Mouse (Mus musculus): Measurements from ENCODE around the gene Nrn1. TPM values are rescaled to one million over a fixed set of nuclear protein-coding genes. Genes with fewer than 3 reads are reported as not detected.

Nrn1 gene
- polyA plus RNA-seq, 1 experiment: 10.5 TPM

GRCm38 (mm10) chr13:36736619-36736996, 1.7 kb upstream of the Nrn1 start:
- TF ChIP-seq USF1 (IDR thresholded peaks at IDR 0.05; ENCODE audit: low read depth) (no peak), MYOG (IDR thresholded peaks at IDR 0.05; ENCODE audit: control insufficient read depth, extremely low read depth, insufficient read length) (no peak), CEBPB (IDR thresholded peaks at IDR 0.05; ENCODE audit: low read depth) (no peak), MAX (IDR thresholded peaks at IDR 0.05) (no peak), FOSL1 (IDR thresholded peaks at IDR 0.05; ENCODE audit: insufficient read depth, low read length, poor library complexity, severe bottlenecking) (no peak), CTCF (IDR thresholded peaks at IDR 0.05; ENCODE audit: control insufficient read depth, insufficient read depth, insufficient read length) (no peak), MYOD1 (IDR thresholded peaks at IDR 0.05; ENCODE audit: control insufficient read depth, insufficient read length, low read depth) (no peak)
- H3K36me3 ChIP-seq (ENCODE audit: control insufficient read depth, insufficient read depth): no peaks in the 10 kb centered on the region
- no peaks in the 10 kb centered on the region for H3K27me3 ChIP-seq (ENCODE audit: control insufficient read depth, insufficient read depth, insufficient read length)
- no peak overlapping the region for H3K4me3 ChIP-seq (ENCODE audit: insufficient read depth, poor library complexity, severe bottlenecking)
- H3K79me2 ChIP-seq (ENCODE audit: control insufficient read depth, insufficient read depth): peaks cover 19% of the 10 kb centered on the region
- no peaks in the 10 kb centered on the region for H3K79me3 ChIP-seq (ENCODE audit: low read depth)
- H3ac ChIP-seq (ENCODE audit: control insufficient read depth, insufficient read length, low read depth): no peak overlapping the region

- Histone ChIP-seq H3K79me3 (ENCODE audit: low read depth) (peaks cover 1% of the 10 kb centered on the region), H3K36me3 (ENCODE audit: control insufficient read depth, insufficient read depth) (no peaks in the 10 kb centered on the region), H3K4me3 (ENCODE audit: insufficient read depth, poor library complexity, severe bottlenecking) (no peak overlapping the region), H3K27me3 (ENCODE audit: control insufficient read depth, insufficient read depth, insufficient read length) (no peaks in the 10 kb centered on the region), H3K79me2 (ENCODE audit: control insufficient read depth, insufficient read depth) (peaks cover 24% of the 10 kb centered on the region), H3ac (ENCODE audit: control insufficient read depth, insufficient read length, low read depth) (no peak overlapping the region)
- TF ChIP-seq CTCF (IDR thresholded peaks at IDR 0.05; ENCODE audit: control insufficient read depth, insufficient read depth, insufficient read length): no peak
- no peak for TF ChIP-seq MYOG (IDR thresholded peaks at IDR 0.05; ENCODE audit: control insufficient read depth, extremely low read depth, insufficient read length)
- TF ChIP-seq MAX (IDR thresholded peaks at IDR 0.05): no peak
- no peak for TF ChIP-seq FOSL1 (IDR thresholded peaks at IDR 0.05; ENCODE audit: insufficient read depth, low read length, poor library complexity, severe bottlenecking)
- TF ChIP-seq USF1 (IDR thresholded peaks at IDR 0.05; ENCODE audit: low read depth): no peak
Measured at GRCm38 (mm10) chr13:36735901-36736618, 1.1 kb upstream of the Nrn1 start.

GRCm38 (mm10) chr13:36733989-36734690, 791 bp downstream of the Nrn1 start:
- no peak for TF ChIP-seq MYOD1 (IDR thresholded peaks at IDR 0.05; ENCODE audit: control insufficient read depth, insufficient read length, low read depth)
- no peak for TF ChIP-seq FOSL1 (IDR thresholded peaks at IDR 0.05; ENCODE audit: insufficient read depth, low read length, poor library complexity, severe bottlenecking)
- TF ChIP-seq CEBPB (IDR thresholded peaks at IDR 0.05; ENCODE audit: low read depth): no peak
- peaks cover 1% of the 10 kb centered on the region for H3K79me3 ChIP-seq (ENCODE audit: low read depth)
- no peaks in the 10 kb centered on the region for H3K27me3 ChIP-seq (ENCODE audit: control insufficient read depth, insufficient read depth, insufficient read length)
- peak overlapping the region; percentile 43 for H3K4me3 ChIP-seq (ENCODE audit: insufficient read depth, poor library complexity, severe bottlenecking)
- no peaks in the 10 kb centered on the region for H3K36me3 ChIP-seq (ENCODE audit: control insufficient read depth, insufficient read depth)
- H3ac ChIP-seq (ENCODE audit: control insufficient read depth, insufficient read length, low read depth): peak overlapping the region; percentile 35
- H3K79me2 ChIP-seq (ENCODE audit: control insufficient read depth, insufficient read depth): peaks cover 28% of the 10 kb centered on the region

GRCm38 (mm10) chr13:36733566-36733965, 1.4 kb downstream of the Nrn1 start:
- peaks cover 1% of the 10 kb centered on the region for H3K79me3 ChIP-seq (ENCODE audit: low read depth)
- peak overlapping the region; percentile 24 for H3ac ChIP-seq (ENCODE audit: control insufficient read depth, insufficient read length, low read depth)
- H3K4me3 ChIP-seq (ENCODE audit: insufficient read depth, poor library complexity, severe bottlenecking): peak overlapping the region; percentile 43
- H3K27me3 ChIP-seq (ENCODE audit: control insufficient read depth, insufficient read depth, insufficient read length): no peaks in the 10 kb centered on the region
- no peak for TF ChIP-seq MYOG (IDR thresholded peaks at IDR 0.05; ENCODE audit: control insufficient read depth, extremely low read depth, insufficient read length)
- TF ChIP-seq MYOD1 (IDR thresholded peaks at IDR 0.05; ENCODE audit: control insufficient read depth, insufficient read length, low read depth): no peak
- no peak for TF ChIP-seq USF1 (IDR thresholded peaks at IDR 0.05; ENCODE audit: low read depth)
- no peak for TF ChIP-seq MAX (IDR thresholded peaks at IDR 0.05)
- no peak for TF ChIP-seq CTCF (IDR thresholded peaks at IDR 0.05; ENCODE audit: control insufficient read depth, insufficient read depth, insufficient read length)
- no peak for TF ChIP-seq FOSL1 (IDR thresholded peaks at IDR 0.05; ENCODE audit: insufficient read depth, low read length, poor library complexity, severe bottlenecking)
- no peak for TF ChIP-seq CEBPB (IDR thresholded peaks at IDR 0.05; ENCODE audit: low read depth)
- peaks cover 28% of the 10 kb centered on the region for H3K79me2 ChIP-seq (ENCODE audit: control insufficient read depth, insufficient read depth)
- no peaks in the 10 kb centered on the region for H3K36me3 ChIP-seq (ENCODE audit: control insufficient read depth, insufficient read depth)

GRCm38 (mm10) chr13:36732891-36733490, 1.9 kb downstream of the Nrn1 start:
- peaks cover 1% of the 10 kb centered on the region for H3K79me3 ChIP-seq (ENCODE audit: low read depth)
- no peaks in the 10 kb centered on the region for H3K27me3 ChIP-seq (ENCODE audit: control insufficient read depth, insufficient read depth, insufficient read length)
- H3K36me3 ChIP-seq (ENCODE audit: control insufficient read depth, insufficient read depth): no peaks in the 10 kb centered on the region
- H3K79me2 ChIP-seq (ENCODE audit: control insufficient read depth, insufficient read depth): peaks cover 28% of the 10 kb centered on the region
- peak overlapping the region; percentile 43 for H3K4me3 ChIP-seq (ENCODE audit: insufficient read depth, poor library complexity, severe bottlenecking)
- TF ChIP-seq MYOG (IDR thresholded peaks at IDR 0.05; ENCODE audit: control insufficient read depth, extremely low read depth, insufficient read length) (no peak), USF1 (IDR thresholded peaks at IDR 0.05; ENCODE audit: low read depth) (no peak), CTCF (IDR thresholded peaks at IDR 0.05; ENCODE audit: control insufficient read depth, insufficient read depth, insufficient read length) (no peak), FOSL1 (IDR thresholded peaks at IDR 0.05; ENCODE audit: insufficient read depth, low read length, poor library complexity, severe bottlenecking) (no peak), CEBPB (IDR thresholded peaks at IDR 0.05; ENCODE audit: low read depth) (no peak), MYOD1 (IDR thresholded peaks at IDR 0.05; ENCODE audit: control insufficient read depth, insufficient read length, low read depth) (no peak), MAX (IDR thresholded peaks at IDR 0.05) (no peak)
- no peak overlapping the region for H3ac ChIP-seq (ENCODE audit: control insufficient read depth, insufficient read length, low read depth)

Data from C2C12 (cell line).